Mouse (Mus musculus): ENCODE data around the gene Zc3h10. TPM values are rescaled to one million over a fixed set of nuclear protein-coding genes. Genes with fewer than 3 reads are reported as not detected.
"Not testable (repeated sequence)": the region's sequence is repeated elsewhere in the genome, so short reads cannot be mapped to it uniquely, and the experiment has no call there.

Zc3h10 gene
- polyA plus RNA-seq, 1 experiment from 2014 or later = 11.3 TPM

GRCm38 (mm10) chr10:128548947-128549681 lies 1.5 kb upstream of the Zc3h10 start, which contains the start of gene Rpl41:
Gene Rpl41 (minus strand): TSS chr10:128549305.
- Histone ChIP-seq H3K27me3 (replicated peaks; ENCODE audit: control insufficient read depth, insufficient read depth, low read length) (no peaks in the 10 kb centered on the region), H3K9me3 (ENCODE audit: control insufficient read depth, low read length) (no peaks in the 10 kb centered on the region), H3K27ac (ENCODE audit: low read depth) (peak within 1 kb of the TSS; percentile 98), H3K36me3 (ENCODE audit: control insufficient read depth, insufficient read depth, low read length) (peaks cover 17% of the 10 kb centered on the region), H3K9ac (ENCODE audit: low read length) (peak within 1 kb of the TSS; percentile 95), H3K4me1 (replicated peaks; ENCODE audit: control insufficient read depth, insufficient read depth, low read length) (peaks cover 7% of the 10 kb centered on the region; the same call in 1 of the 2 replicates), H3K4me2 (ENCODE audit: low read length) (peak within 1 kb of the TSS; percentile 81), H3K4me3 (ENCODE audit: low read depth, low read length) (peak within 1 kb of the TSS; percentile 70)
- ATAC-seq (replicated peaks; ENCODE audit: low FRiP score, low TSS enrichment, low read depth) (peak; percentile 89), DNase-seq (ENCODE audit: low spot score) (peak; percentile 95)
- under 1% methylated on average over 31 of the region's 31 CpGs for whole genome bisulfite sequencing

GRCm38 (mm10) chr10:128548051-128548791 lies 647 bp upstream of the Zc3h10 start:
- not testable (repeated sequence) for H3K4me1 ChIP-seq (replicated peaks; ENCODE audit: control insufficient read depth, insufficient read depth, low read length); DNase-seq (ENCODE audit: low spot score); H3K27me3 ChIP-seq (replicated peaks; ENCODE audit: control insufficient read depth, insufficient read depth, low read length); H3K9me3 ChIP-seq (ENCODE audit: control insufficient read depth, low read length); ATAC-seq (replicated peaks; ENCODE audit: low FRiP score, low TSS enrichment, low read depth)
- WGBS = 1% methylated on average over 26 of the region's 30 CpGs
- Histone ChIP-seq H3K9ac (ENCODE audit: low read length) (peak overlapping the region; percentile 95), H3K36me3 (ENCODE audit: control insufficient read depth, insufficient read depth, low read length) (peaks cover 26% of the 10 kb centered on the region), H3K4me3 (ENCODE audit: low read depth, low read length) (peak overlapping the region; percentile 70), H3K27ac (ENCODE audit: low read depth) (peak overlapping the region; percentile 98), H3K4me2 (ENCODE audit: low read length) (peak overlapping the region; percentile 81)

GRCm38 (mm10) chr10:128546787-128547186 lies 787 bp downstream of the Zc3h10 start:
- peaks cover 37% of the 10 kb centered on the region for H3K36me3 ChIP-seq (ENCODE audit: control insufficient read depth, insufficient read depth, low read length)
- peak overlapping the region; percentile 85 for H3K27ac ChIP-seq (ENCODE audit: low read depth)
- H3K9ac ChIP-seq (ENCODE audit: low read length) = peak overlapping the region; percentile 95
- H3K4me3 ChIP-seq (ENCODE audit: low read depth, low read length) = peak overlapping the region; percentile 70
- 22% methylated on average over 7 of the region's 7 CpGs for WGBS
- H3K4me1 ChIP-seq (replicated peaks; ENCODE audit: control insufficient read depth, insufficient read depth, low read length) = peaks cover 7% of the 10 kb centered on the region; the same call in 1 of the 2 replicates
- H3K27me3 ChIP-seq (replicated peaks; ENCODE audit: control insufficient read depth, insufficient read depth, low read length) = no peaks in the 10 kb centered on the region
- peak overlapping the region; percentile 81 for H3K4me2 ChIP-seq (ENCODE audit: low read length)
- H3K9me3 ChIP-seq (ENCODE audit: control insufficient read depth, low read length) = no peaks in the 10 kb centered on the region
- ATAC-seq (replicated peaks; ENCODE audit: low FRiP score, low TSS enrichment, low read depth) (no peak), DNase-seq (ENCODE audit: low spot score) (no peak)

- H3K4me3 ChIP-seq (ENCODE audit: low read depth, low read length) = peak overlapping the region; percentile 70
- 14% methylated on average over 4 of the region's 4 CpGs for WGBS
- H3K27me3 ChIP-seq (replicated peaks; ENCODE audit: control insufficient read depth, insufficient read depth, low read length) = no peaks in the 10 kb centered on the region
- no peak for ATAC-seq (replicated peaks; ENCODE audit: low FRiP score, low TSS enrichment, low read depth)
- H3K9ac ChIP-seq (ENCODE audit: low read length) = peak overlapping the region; percentile 95
- H3K36me3 ChIP-seq (ENCODE audit: control insufficient read depth, insufficient read depth, low read length) = peaks cover 37% of the 10 kb centered on the region
- peak overlapping the region; percentile 81 for H3K4me2 ChIP-seq (ENCODE audit: low read length)
- H3K27ac ChIP-seq (ENCODE audit: low read depth) = peak overlapping the region; percentile 85
- DNase-seq (ENCODE audit: low spot score) = no peak
- H3K4me1 ChIP-seq (replicated peaks; ENCODE audit: control insufficient read depth, insufficient read depth, low read length) = peaks cover 7% of the 10 kb centered on the region; the same call in 1 of the 2 replicates
- no peaks in the 10 kb centered on the region for H3K9me3 ChIP-seq (ENCODE audit: control insufficient read depth, low read length)
Measured at GRCm38 (mm10) chr10:128546361-128546760, 1.2 kb downstream of the Zc3h10 start.

- peaks cover 37% of the 10 kb centered on the region for H3K36me3 ChIP-seq (ENCODE audit: control insufficient read depth, insufficient read depth, low read length)
- H3K4me3 ChIP-seq (ENCODE audit: low read depth, low read length) = no peak overlapping the region
- H3K27me3 ChIP-seq (replicated peaks; ENCODE audit: control insufficient read depth, insufficient read depth, low read length) = no peaks in the 10 kb centered on the region
- ATAC-seq (replicated peaks; ENCODE audit: low FRiP score, low TSS enrichment, low read depth) = no peak
- H3K9ac ChIP-seq (ENCODE audit: low read length) = no peak overlapping the region
- H3K27ac ChIP-seq (ENCODE audit: low read depth) = no peak overlapping the region
- no peaks in the 10 kb centered on the region for H3K9me3 ChIP-seq (ENCODE audit: control insufficient read depth, low read length)
- 85% methylated on average over 3 of the region's 3 CpGs for WGBS
- peaks cover 7% of the 10 kb centered on the region; the same call in 1 of the 2 replicates for H3K4me1 ChIP-seq (replicated peaks; ENCODE audit: control insufficient read depth, insufficient read depth, low read length)
- H3K4me2 ChIP-seq (ENCODE audit: low read length) = no peak overlapping the region
- DNase-seq (ENCODE audit: low spot score) = no peak
Measured at GRCm38 (mm10) chr10:128545570-128545898, 2.0 kb downstream of the Zc3h10 start.

GRCm38 (mm10) chr10:128544674-128545569 lies 2.7 kb downstream of the Zc3h10 start:
- no peak overlapping the region for H3K4me2 ChIP-seq (ENCODE audit: low read length)
- H3K9ac ChIP-seq (ENCODE audit: low read length) = no peak overlapping the region
- no peaks in the 10 kb centered on the region for H3K27me3 ChIP-seq (replicated peaks; ENCODE audit: control insufficient read depth, insufficient read depth, low read length)
- no peak for ATAC-seq (replicated peaks; ENCODE audit: low FRiP score, low TSS enrichment, low read depth)
- H3K36me3 ChIP-seq (ENCODE audit: control insufficient read depth, insufficient read depth, low read length) = peaks cover 37% of the 10 kb centered on the region
- WGBS = 94% methylated on average over 37 of the region's 37 CpGs
- H3K4me3 ChIP-seq (ENCODE audit: low read depth, low read length) = no peak overlapping the region
- DNase-seq (ENCODE audit: low spot score) = no peak
- peaks cover 7% of the 10 kb centered on the region; the same call in 1 of the 2 replicates for H3K4me1 ChIP-seq (replicated peaks; ENCODE audit: control insufficient read depth, insufficient read depth, low read length)
- H3K9me3 ChIP-seq (ENCODE audit: control insufficient read depth, low read length) = no peaks in the 10 kb centered on the region
- no peak overlapping the region for H3K27ac ChIP-seq (ENCODE audit: low read depth)

GRCm38 (mm10) chr10:128544151-128544657 lies 3.4 kb downstream of the Zc3h10 start:
- Histone ChIP-seq H3K4me2 (ENCODE audit: low read length) (no peak overlapping the region), H3K9ac (ENCODE audit: low read length) (no peak overlapping the region), H3K27ac (ENCODE audit: low read depth) (no peak overlapping the region), H3K4me3 (ENCODE audit: low read depth, low read length) (no peak overlapping the region), H3K27me3 (replicated peaks; ENCODE audit: control insufficient read depth, insufficient read depth, low read length) (no peaks in the 10 kb centered on the region), H3K36me3 (ENCODE audit: control insufficient read depth, insufficient read depth, low read length) (peaks cover 37% of the 10 kb centered on the region), H3K4me1 (replicated peaks; ENCODE audit: control insufficient read depth, insufficient read depth, low read length) (peaks cover 7% of the 10 kb centered on the region; the same call in 1 of the 2 replicates), H3K9me3 (ENCODE audit: control insufficient read depth, low read length) (no peaks in the 10 kb centered on the region)
- DNase-seq (ENCODE audit: low spot score) (no peak), ATAC-seq (replicated peaks; ENCODE audit: low FRiP score, low TSS enrichment, low read depth) (no peak)
- 97% methylated on average over 15 of the region's 15 CpGs for WGBS

GRCm38 (mm10) chr10:128543100-128543499 lies 4.5 kb downstream of the Zc3h10 start:
- H3K4me1 ChIP-seq (replicated peaks; ENCODE audit: control insufficient read depth, insufficient read depth, low read length) = peaks cover 7% of the 10 kb centered on the region; the same call in 1 of the 2 replicates
- H3K27me3 ChIP-seq (replicated peaks; ENCODE audit: control insufficient read depth, insufficient read depth, low read length) = no peaks in the 10 kb centered on the region
- no peak overlapping the region for H3K4me2 ChIP-seq (ENCODE audit: low read length)
- DNase-seq (ENCODE audit: low spot score) (no peak), ATAC-seq (replicated peaks; ENCODE audit: low FRiP score, low TSS enrichment, low read depth) (no peak)
- 51% methylated on average over 2 of the region's 2 CpGs for WGBS
- H3K4me3 ChIP-seq (ENCODE audit: low read depth, low read length) = no peak overlapping the region
- H3K36me3 ChIP-seq (ENCODE audit: control insufficient read depth, insufficient read depth, low read length) = peaks cover 37% of the 10 kb centered on the region
- H3K9ac ChIP-seq (ENCODE audit: low read length) = no peak overlapping the region
- no peaks in the 10 kb centered on the region for H3K9me3 ChIP-seq (ENCODE audit: control insufficient read depth, low read length)
- H3K27ac ChIP-seq (ENCODE audit: low read depth) = no peak overlapping the region
